Mouse (Mus musculus) heart, embryonic 10.5 days (tissue): ENCODE data around the gene Kcnn1. TPM values are rescaled to one million over a fixed set of nuclear protein-coding genes. Genes with fewer than 3 reads are reported as not detected.

ENCODE experiments used
- DNase-seq: peaks from one replicate; pipeline ENCODE4 v3.0.0-alpha.2; 2017; ENCODE audit warnings: low spot score
- H3K27ac ChIP-seq: fragments of 300-500 bp; sonication (generic); 2 replicates; pipeline ENCODE4 v1.5.1; 2016; ENCODE audit warnings: mild to moderate bottlenecking
- H3K27me3 ChIP-seq: fragments of 300-500 bp; sonication (generic); 2 replicates; pipeline ENCODE4 v1.6.1; 2016; ENCODE audit warnings: mild to moderate bottlenecking; ENCODE audit not compliant: poor library complexity, insufficient read depth, severe bottlenecking
- H3K36me3 ChIP-seq: fragments of 300-500 bp; sonication (generic); 2 replicates; pipeline ENCODE4 v1.6.1; 2016; ENCODE audit warnings: mild to moderate bottlenecking, moderate library complexity
- H3K4me1 ChIP-seq: fragments of 300-500 bp; sonication (generic); 2 replicates; pipeline ENCODE4 v1.6.1; 2016; ENCODE audit warnings: mild to moderate bottlenecking
- H3K4me3 ChIP-seq: fragments of 300-500 bp; sonication (generic); 2 replicates; pipeline ENCODE4 v1.5.1; 2016; ENCODE audit warnings: mild to moderate bottlenecking, moderate library complexity
- H3K9me3 ChIP-seq: fragments of 300-500 bp; sonication (generic); 2 replicates; pipeline ENCODE4 v1.6.1; 2016; ENCODE audit warnings: mild to moderate bottlenecking, moderate library complexity
- WGBS: fragments of 180-500 bp; shearing (Covaris S2); methylation state at CpG from one replicate; pipeline ENCODE4 v1.1.7; 2016; 5-methylcytosine and 5-hydroxymethylcytosine counted together
- polyA plus RNA-seq: library from polyadenylated mRNA; unstranded; fragments of >200 nt; fragmentation: Nextera tagmentation; extraction: Ambion mirVana; gene quantifications from 2 replicates; pipeline ENCODE4 v1.2.1, GENCODE M21; 2016

Kcnn1 gene
- polyA plus RNA-seq, 1 experiment from 2014 or later = 1.6 TPM

- WGBS = 68% methylated on average over 5 of the region's 5 CpGs
- Histone ChIP-seq H3K27ac (no peak within 1 kb of the TSS), H3K4me1 (peaks cover 30% of the 10 kb centered on the region), H3K36me3 (no peaks in the 10 kb centered on the region), H3K9me3 (no peaks in the 10 kb centered on the region), H3K27me3 (peaks cover 76% of the 10 kb centered on the region), H3K4me3 (no peak within 1 kb of the TSS)
- DNase-seq = no peak
Measured at GRCm38 (mm10) chr8:70808239-70808638, 54.8 kb downstream of the Kcnn1 start, which contains the start of gene Il12rb1. Gene Il12rb1 (plus strand): TSS chr8:70808449.

GRCm38 (mm10) chr8:70807304-70807703 lies 55.8 kb downstream of the Kcnn1 start:
- peaks cover 79% of the 10 kb centered on the region for H3K27me3 ChIP-seq

GRCm38 (mm10) chr8:70806541-70806940 lies 56.5 kb downstream of the Kcnn1 start:
- 67% methylated on average over 4 of the region's 4 CpGs for WGBS
- no peak for DNase-seq
- no peaks in the 10 kb centered on the region for H3K9me3 ChIP-seq
- H3K27ac ChIP-seq = no peak overlapping the region
- no peak overlapping the region for H3K4me3 ChIP-seq
- peaks cover 86% of the 10 kb centered on the region for H3K27me3 ChIP-seq
- H3K4me1 ChIP-seq = peaks cover 29% of the 10 kb centered on the region
- no peaks in the 10 kb centered on the region for H3K36me3 ChIP-seq

More at GRCm38 (mm10) chr8:70807304-70807703, 55.8 kb downstream of the Kcnn1 start:
- 56% methylated on average over 1 of the region's 1 CpGs for WGBS
- no peak overlapping the region for H3K27ac ChIP-seq
- H3K36me3 ChIP-seq = no peaks in the 10 kb centered on the region
- peaks cover 29% of the 10 kb centered on the region for H3K4me1 ChIP-seq
- DNase-seq = no peak
- H3K4me3 ChIP-seq = no peak overlapping the region
- H3K9me3 ChIP-seq = no peaks in the 10 kb centered on the region

DNA sequence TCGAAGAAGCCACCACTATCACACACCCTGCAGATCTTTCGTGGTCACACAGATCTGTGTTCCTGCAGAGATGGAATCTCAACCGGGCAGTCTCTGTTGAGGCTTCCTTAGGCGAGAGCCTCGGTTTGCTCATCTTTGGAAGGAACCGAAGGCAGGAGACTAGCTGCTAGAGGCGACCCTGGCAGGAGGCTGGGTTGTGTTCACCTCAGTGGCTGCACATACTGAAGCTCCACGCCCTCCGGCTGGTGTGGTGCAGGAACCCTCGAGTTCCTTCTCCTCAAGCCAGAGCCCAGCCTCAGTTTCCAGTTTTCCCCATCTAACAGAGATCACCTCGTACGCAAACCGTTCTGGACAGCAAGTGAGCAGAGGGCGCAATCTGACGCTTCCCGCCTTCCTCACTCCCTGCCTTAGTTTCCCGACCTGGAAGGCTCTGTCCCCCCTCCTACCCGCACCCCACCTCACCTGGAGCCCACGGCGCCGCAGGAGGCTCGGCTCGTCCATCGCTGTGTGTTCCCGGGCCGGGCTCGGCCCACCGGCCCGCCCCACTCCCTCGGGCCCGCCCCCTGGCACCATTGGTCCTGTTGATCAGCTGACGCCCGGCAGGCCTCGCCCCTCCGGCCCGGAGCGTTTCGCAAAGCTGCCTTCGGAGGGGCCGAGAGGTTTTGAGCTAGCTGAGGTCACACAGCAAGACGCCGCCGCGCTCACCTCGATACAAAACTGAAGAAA lies 58.4 kb downstream of the Kcnn1 start, which contains the start of gene Mast3:
Mast3 (minus strand) TSS at position 574 of the 726 bp plus-strand sequence.
- Histone ChIP-seq H3K4me1 (peaks cover 15% of the 10 kb centered on the region), H3K9me3 (no peaks in the 10 kb centered on the region), H3K27ac (peak within 1 kb of the TSS; percentile 53), H3K4me3 (peak within 1 kb of the TSS; percentile 59), H3K27me3 (peaks cover 88% of the 10 kb centered on the region), H3K36me3 (no peaks in the 10 kb centered on the region)
- WGBS = under 1% methylated on average over 45 of the region's 45 CpGs
- peak; percentile 94 for DNase-seq

GRCm38 (mm10) chr8:70803761-70804480 lies 59.1 kb downstream of the Kcnn1 start:
- no peaks in the 10 kb centered on the region for H3K9me3 ChIP-seq
- H3K4me3 ChIP-seq = peak overlapping the region; percentile 59
- peaks cover 15% of the 10 kb centered on the region for H3K4me1 ChIP-seq
- no peak for DNase-seq
- H3K36me3 ChIP-seq = no peaks in the 10 kb centered on the region
- H3K27me3 ChIP-seq = peaks cover 88% of the 10 kb centered on the region
- 2% methylated on average over 47 of the region's 47 CpGs for WGBS
- H3K27ac ChIP-seq = peak overlapping the region; percentile 53

DNA sequence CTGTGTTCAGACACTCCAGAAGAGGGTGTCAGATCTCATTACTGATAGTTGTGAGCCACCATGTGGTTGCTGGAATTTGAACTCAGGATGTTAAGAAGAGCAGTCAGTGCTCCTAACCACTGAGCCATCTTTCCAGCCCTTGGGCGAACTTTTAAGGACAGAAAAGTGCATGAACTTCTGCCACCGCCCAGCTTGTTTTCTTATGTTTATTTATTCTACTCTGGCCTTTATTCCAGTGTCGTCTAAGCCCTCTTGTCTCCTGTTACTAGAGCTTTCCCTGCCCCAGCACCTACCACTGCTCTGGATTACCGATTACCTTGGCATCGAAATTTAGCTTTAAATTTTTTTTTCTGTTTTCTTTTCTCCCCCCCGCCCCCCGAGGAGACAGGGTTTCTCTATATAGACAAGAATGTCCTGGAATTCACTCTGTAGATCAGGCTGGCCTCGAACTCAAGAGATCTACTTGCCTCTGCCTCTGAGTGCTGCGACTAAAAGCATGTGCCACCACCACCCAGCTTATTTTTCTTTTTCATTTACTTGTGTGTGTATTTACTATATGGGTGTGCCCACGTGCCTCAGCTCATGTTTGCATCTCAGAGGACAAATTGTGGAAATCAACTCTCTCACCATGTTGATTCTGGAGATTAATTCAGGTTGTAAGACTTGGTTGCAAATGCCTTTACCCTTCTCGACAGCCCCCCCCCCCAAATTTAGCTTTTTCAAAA lies 60.1 kb downstream of the Kcnn1 start:
- 64% methylated on average over 11 of the region's 11 CpGs for WGBS
- H3K27me3 ChIP-seq = peaks cover 91% of the 10 kb centered on the region

DNA sequence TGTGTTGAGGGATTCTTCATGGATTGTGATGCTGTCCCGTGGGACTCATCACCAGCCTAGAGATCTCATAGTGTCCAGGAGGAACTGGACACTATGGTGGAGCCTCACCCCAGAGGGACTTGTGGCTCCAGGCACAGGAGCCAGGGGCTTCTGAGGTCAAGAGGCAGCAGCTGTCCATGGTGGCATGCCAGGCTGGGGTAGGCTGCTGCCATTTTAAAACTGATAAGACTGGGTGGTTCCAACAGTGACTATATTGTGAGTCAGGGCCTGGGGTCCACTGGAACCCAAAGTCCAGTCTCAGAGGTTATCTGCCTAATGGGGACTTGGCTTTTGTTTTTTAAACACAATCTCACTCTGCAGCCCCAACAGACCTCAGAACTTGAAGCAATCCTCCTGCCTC lies 61.2 kb downstream of the Kcnn1 start:
- 81% methylated on average over 1 of the region's 1 CpGs for whole genome bisulfite sequencing
- H3K4me1 ChIP-seq = peaks cover 30% of the 10 kb centered on the region
- H3K4me3 ChIP-seq = no peak overlapping the region
- H3K27me3 ChIP-seq = peaks cover 88% of the 10 kb centered on the region
- no peaks in the 10 kb centered on the region for H3K36me3 ChIP-seq
- H3K9me3 ChIP-seq = no peaks in the 10 kb centered on the region
- no peak overlapping the region for H3K27ac ChIP-seq
- DNase-seq = no peak

More for the DNA sequence above, 60.1 kb downstream of the Kcnn1 start:
- H3K36me3 ChIP-seq = no peaks in the 10 kb centered on the region
- no peak overlapping the region for H3K27ac ChIP-seq
- H3K4me3 ChIP-seq = no peak overlapping the region
- H3K4me1 ChIP-seq = peaks cover 19% of the 10 kb centered on the region
- DNase-seq = no peak
- no peaks in the 10 kb centered on the region for H3K9me3 ChIP-seq

DNA sequence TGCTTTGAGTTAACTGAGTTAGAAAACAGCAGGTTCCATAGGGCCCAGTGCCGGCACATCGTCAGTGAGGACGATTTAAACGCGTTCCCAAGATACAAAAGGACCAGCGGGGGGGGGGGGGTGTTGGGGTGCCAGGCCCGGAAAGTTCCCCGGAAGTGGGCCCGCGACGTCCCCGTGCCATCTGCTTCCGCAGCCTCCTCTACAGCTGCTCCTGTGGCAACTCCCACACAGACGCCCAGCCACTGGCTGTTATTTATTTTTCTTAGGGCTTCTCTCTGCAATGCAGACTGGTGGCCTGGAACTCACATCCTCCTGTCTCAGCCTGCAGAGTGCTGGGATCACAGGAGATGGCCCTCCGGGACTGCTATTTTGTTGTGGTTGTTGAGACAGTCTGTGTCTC lies 61.9 kb downstream of the Kcnn1 start:
- DNase-seq = no peak
- H3K27me3 ChIP-seq = peaks cover 88% of the 10 kb centered on the region
- no peaks in the 10 kb centered on the region for H3K36me3 ChIP-seq
- WGBS = 32% methylated on average over 15 of the region's 15 CpGs
- H3K4me3 ChIP-seq = no peak overlapping the region
- no peaks in the 10 kb centered on the region for H3K9me3 ChIP-seq
- peaks cover 35% of the 10 kb centered on the region for H3K4me1 ChIP-seq
- peak overlapping the region; percentile 3; the same call in 1 of the 2 replicates for H3K27ac ChIP-seq

DNA sequence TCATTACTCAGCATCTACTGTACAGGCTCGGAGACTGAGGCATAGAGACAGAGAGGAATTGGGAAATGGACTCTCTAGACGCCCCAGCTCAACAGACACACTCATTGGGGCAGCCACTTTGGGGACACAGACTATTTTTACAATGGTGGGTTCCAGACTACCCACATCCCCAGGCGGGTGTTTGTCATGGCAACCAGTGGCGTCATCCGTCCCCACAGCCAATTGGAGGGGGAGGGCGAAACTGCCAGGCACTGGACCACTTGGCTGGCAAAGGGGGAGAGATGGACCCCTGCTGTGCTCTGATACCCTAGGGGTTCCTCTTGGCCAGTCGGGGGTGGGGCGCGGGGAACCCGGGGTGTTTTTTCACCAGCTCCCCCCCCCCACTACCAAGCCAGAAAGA lies 62.4 kb downstream of the Kcnn1 start:
- Histone ChIP-seq H3K36me3 (no peaks in the 10 kb centered on the region), H3K9me3 (no peaks in the 10 kb centered on the region), H3K4me1 (peaks cover 35% of the 10 kb centered on the region), H3K4me3 (no peak overlapping the region), H3K27ac (no peak overlapping the region), H3K27me3 (peaks cover 88% of the 10 kb centered on the region)
- WGBS = 36% methylated on average over 10 of the region's 10 CpGs
- no peak for DNase-seq

DNA sequence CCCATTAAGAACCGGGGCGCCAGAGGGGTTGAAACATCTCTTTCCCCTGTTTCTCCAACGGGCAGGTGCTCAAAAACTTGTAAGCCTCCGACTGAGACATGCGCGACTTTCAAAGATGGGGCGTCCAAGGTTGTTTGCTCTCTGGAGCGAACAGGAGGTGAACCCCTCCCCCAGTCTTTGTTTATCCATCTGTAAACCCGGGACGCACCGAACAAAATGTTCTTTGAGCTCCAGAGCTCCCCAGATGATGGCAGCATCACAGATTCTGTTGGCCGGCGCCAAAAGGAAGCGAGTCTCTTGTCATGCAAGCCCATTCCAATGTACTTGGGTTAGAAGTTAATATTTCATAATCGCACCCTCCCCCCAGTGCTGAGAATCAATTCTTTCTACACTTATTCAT lies 64.8 kb downstream of the Kcnn1 start:
- peaks cover 20% of the 10 kb centered on the region for H3K4me1 ChIP-seq

DNA sequence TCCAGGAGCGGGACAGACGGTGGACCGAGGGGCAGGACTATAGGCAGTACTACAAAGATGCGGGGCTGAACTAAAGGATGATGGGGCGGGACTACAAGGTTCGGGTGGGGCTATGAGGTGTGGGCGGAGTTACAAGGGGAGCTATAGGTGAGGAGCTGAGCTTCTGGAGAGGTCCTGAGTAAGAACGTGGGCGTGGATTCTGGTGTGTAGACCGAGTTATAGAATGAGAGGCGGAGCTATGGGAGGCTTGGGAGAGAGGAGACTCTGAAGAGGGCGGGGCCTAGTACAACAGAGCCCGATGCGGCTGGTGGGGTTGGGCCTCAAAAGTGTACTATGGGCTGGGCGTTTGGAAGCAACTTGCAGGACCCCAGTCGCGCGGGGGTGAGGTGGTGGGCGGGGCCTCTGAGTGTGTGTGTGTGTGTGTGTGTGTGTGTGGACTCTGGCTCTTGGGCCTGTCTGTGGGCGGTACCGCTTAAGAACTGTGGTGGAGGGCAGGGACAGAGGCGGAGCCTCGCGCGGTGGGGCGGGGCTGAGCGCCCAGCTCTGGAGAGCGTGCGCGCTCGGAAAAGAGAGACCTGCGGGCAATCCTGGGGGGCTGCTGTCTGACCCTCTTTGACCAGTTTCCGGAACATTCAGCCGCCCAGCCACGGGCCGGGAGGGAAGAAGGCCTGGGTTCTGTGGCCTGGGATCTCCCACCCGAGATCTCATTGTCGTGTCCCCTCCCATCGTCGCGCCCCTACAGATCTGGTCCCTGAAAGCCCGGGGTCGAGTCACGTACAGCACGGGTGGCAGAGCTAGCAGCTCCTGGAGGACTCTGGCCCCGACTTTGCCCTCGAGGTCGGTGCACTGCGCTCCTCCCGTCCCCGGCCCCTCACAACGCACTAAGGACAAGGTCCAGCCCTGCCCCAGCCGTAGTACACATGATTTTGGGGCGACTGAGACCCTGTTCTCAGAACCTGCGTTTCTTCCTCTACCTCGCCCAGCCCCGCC lies 65.7 kb downstream of the Kcnn1 start:
- peak; percentile 97 for DNase-seq

More for the DNA sequence above, 64.8 kb downstream of the Kcnn1 start:
- H3K36me3 ChIP-seq = no peaks in the 10 kb centered on the region
- 12% methylated on average over 15 of the region's 15 CpGs for WGBS
- peak overlapping the region; percentile 68 for H3K4me3 ChIP-seq
- no peak for DNase-seq
- no peaks in the 10 kb centered on the region for H3K9me3 ChIP-seq
- H3K27me3 ChIP-seq = peaks cover 92% of the 10 kb centered on the region
- H3K27ac ChIP-seq = no peak overlapping the region

More for the DNA sequence above, 65.7 kb downstream of the Kcnn1 start:
- Histone ChIP-seq H3K36me3 (no peaks in the 10 kb centered on the region), H3K27me3 (peaks cover 89% of the 10 kb centered on the region), H3K4me3 (peak overlapping the region; percentile 68), H3K4me1 (peaks cover 29% of the 10 kb centered on the region), H3K9me3 (no peaks in the 10 kb centered on the region), H3K27ac (peak overlapping the region; percentile 86)
- under 1% methylated on average over 56 of the region's 57 CpGs for WGBS
